Mouse (Mus musculus) activated CD4-positive, CD25-positive, alpha-beta regulatory T cell, adult 4 months (primary cell): ENCODE data around the gene Zdhhc9. TPM values are rescaled to one million over a fixed set of nuclear protein-coding genes. Genes with fewer than 3 reads are reported as not detected.

Source experiments
- ATAC-seq: one replicate; pipeline ENCODE4 v1.8.0; 2017
- polyA plus RNA-seq, 2 experiments: library from polyadenylated mRNA; unstranded; fragments of 100-300 nt; shearing (Covaris generic); gene quantifications; one replicate each; pipeline ENCODE4 v1.2.1; 2017

Gene Zdhhc9
- polyA plus RNA-seq, 2 experiments from 2014 or later: 1.4 to 1.7 TPM

DNA sequence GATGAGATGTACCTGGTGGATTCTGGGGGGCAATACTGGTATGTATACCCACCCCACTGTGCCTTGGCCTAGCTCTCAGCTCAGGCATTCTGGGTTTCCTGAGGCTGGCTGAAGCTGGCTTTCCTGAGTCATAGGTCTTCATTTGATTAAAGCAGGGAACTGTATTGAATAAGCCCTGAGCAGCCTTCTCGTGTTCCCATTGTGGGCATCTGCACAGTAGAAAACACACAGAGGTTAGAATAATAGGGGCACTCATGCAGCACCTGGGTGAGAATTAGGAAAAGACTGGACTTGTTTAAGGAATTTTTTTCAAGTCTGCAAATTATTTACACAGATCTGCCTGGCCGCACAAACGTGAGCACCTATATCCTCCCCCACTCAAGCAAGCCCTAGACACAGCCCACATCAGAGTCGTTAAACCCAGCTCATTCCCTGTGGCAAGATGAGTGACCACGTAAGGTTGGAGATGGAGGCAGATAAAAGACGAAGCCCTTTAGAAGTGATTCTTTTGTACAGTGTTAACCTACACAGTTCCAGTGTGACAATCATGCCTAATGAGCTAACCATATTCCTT is 81.7 kb downstream of the Zdhhc9 start:
- no peak for ATAC-seq

DNA sequence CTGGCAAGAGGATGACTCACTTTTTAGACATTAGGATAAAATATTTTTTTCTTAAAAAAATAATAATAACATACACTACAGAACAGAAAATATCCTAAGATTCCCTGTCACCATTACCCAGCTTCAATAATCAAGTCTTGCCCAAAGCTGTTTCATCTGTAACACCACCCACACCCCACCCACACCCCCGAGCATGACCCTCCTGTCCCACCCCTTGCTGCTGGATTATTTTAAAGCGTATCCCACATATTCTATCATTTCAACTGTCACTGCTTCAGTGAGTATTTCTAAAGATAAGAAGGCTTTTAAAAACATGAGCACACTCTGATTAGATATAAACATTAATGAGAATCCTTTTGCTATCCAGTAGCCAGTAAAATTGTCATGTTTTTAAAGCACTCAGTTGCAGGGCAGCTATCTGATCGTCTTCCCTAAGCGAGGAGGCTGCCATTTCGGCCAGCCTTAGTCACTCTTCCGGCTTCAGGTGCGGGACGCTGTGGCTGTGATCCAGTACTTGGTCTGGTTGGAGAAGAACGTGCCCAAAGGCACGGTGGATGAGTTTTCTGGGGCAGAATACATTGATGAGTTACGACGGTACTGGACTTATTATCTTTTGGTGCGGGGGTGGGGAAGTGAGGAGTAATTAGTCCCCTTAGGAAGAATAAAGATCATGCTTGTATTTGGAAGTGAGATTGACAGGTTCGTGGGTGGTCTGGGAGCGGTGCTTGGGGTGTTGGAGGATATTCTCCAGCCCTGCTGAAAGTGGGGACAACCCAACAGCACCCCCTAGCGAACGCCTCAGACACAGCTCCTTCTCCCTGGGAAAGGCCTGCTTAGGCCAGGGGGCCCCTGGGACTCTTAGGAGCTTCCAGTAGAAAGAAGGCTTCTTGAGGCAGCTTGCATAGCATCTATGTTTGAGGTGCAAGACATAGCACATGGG is 84.3 kb downstream of the Zdhhc9 start:
- no peak for ATAC-seq

Other genes starting within 250 kb of the Zdhhc9 start
- under 1 TPM; 0.21 to 0.57 TPM for gene Apln, start 174.0 kb downstream of the Zdhhc9 start, polyA plus RNA-seq
- gene Xpnpep2, start 100.2 kb downstream of the Zdhhc9 start, polyA plus RNA-seq: under 1 TPM in 1 of 2 experiments, not detected in 1; 0.48 TPM
- gene Sash3, start 62.4 kb downstream of the Zdhhc9 start, polyA plus RNA-seq: 100 to 1,000 TPM; 305 to 323 TPM
- 10 to 100 TPM; 26.8 to 29.1 TPM for gene Utp14a, start 48.0 kb upstream of the Zdhhc9 start, polyA plus RNA-seq
- 1 to 10 TPM; 1.7 to 2.1 TPM for gene Bcorl1, start 132.5 kb upstream of the Zdhhc9 start, polyA plus RNA-seq